Mouse (Mus musculus): ENCODE results near the gene Mnd1. TPM values are rescaled to one million over a fixed set of nuclear protein-coding genes. Genes with fewer than 3 reads are reported as not detected.

The Mnd1 gene
- polyA plus RNA-seq, 1 experiment from 2014 or later: 12.1 TPM

DNA sequence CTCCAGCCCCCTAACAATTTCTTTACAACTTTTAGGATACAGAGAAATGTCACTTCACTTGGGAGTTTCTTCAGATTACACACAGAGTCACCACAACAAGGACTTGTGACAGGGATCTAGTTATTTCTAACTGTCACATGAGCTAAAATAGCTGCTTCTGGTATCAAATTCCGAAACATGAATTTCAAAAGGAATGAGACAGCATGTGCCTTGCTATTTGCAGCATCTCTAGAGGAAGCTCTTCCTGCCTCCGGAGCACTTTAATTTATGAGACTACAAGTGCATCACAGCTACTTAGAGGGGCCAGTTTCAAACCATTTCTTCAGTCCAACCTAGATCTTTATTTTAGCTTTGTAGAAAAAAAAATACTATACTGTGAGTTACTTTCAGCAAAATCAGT lies 28.2 kb downstream of the Mnd1 start:
- DNase-seq (ENCODE audit: low spot score) (no peak), ATAC-seq (replicated peaks; ENCODE audit: low FRiP score) (no peak)
- Histone ChIP-seq H3K4me1 (replicated peaks; ENCODE audit: control insufficient read depth, insufficient read depth, low read length) (no peaks in the 10 kb centered on the region), H3K4me3 (ENCODE audit: low read depth, low read length) (no peak overlapping the region), H3K4me2 (ENCODE audit: low read depth, low read length, severe bottlenecking) (no peak overlapping the region), H3K27ac (ENCODE audit: low read depth, low read length) (no peak overlapping the region), H3K9ac (ENCODE audit: low read length) (no peak overlapping the region), H3K9me3 (ENCODE audit: control insufficient read depth, low read length) (no peaks in the 10 kb centered on the region), H3K36me3 (ENCODE audit: control insufficient read depth, insufficient read depth, low read length) (no peaks in the 10 kb centered on the region), H3K27me3 (ENCODE audit: control insufficient read depth, insufficient read depth, low read length) (no peaks in the 10 kb centered on the region)
- WGBS: 85% methylated on average over 2 of the region's 2 CpGs

DNA sequence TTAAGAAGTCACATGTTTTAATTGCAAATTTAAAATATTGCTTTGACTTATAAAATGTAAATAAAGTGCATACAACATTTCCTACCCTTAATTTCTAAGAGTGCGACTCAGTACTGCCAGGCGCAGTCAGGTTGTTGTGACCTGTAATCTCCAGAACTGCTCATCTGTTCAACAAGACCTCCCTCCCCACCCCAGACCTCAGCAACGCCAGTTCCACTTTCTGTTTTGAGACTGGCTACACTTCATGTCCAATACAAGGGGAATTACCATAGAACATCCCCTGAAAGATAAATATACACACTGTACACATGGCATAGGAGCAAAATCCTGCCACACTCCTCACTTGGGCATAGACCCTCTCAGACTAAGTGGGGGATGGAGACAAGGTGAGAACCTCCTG lies 28.9 kb downstream of the Mnd1 start:
- Histone ChIP-seq H3K4me1 (replicated peaks; ENCODE audit: control insufficient read depth, insufficient read depth, low read length) (no peaks in the 10 kb centered on the region), H3K4me3 (ENCODE audit: low read depth, low read length) (no peak overlapping the region), H3K27ac (ENCODE audit: low read depth, low read length) (no peak overlapping the region), H3K36me3 (ENCODE audit: control insufficient read depth, insufficient read depth, low read length) (no peaks in the 10 kb centered on the region), H3K4me2 (ENCODE audit: low read depth, low read length, severe bottlenecking) (no peak overlapping the region), H3K9me3 (ENCODE audit: control insufficient read depth, low read length) (no peaks in the 10 kb centered on the region), H3K9ac (ENCODE audit: low read length) (no peak overlapping the region), H3K27me3 (ENCODE audit: control insufficient read depth, insufficient read depth, low read length) (no peaks in the 10 kb centered on the region)
- ATAC-seq (replicated peaks; ENCODE audit: low FRiP score): no peak
- WGBS: 85% methylated on average over 3 of the region's 3 CpGs
- DNase-seq (ENCODE audit: low spot score): no peak

DNA sequence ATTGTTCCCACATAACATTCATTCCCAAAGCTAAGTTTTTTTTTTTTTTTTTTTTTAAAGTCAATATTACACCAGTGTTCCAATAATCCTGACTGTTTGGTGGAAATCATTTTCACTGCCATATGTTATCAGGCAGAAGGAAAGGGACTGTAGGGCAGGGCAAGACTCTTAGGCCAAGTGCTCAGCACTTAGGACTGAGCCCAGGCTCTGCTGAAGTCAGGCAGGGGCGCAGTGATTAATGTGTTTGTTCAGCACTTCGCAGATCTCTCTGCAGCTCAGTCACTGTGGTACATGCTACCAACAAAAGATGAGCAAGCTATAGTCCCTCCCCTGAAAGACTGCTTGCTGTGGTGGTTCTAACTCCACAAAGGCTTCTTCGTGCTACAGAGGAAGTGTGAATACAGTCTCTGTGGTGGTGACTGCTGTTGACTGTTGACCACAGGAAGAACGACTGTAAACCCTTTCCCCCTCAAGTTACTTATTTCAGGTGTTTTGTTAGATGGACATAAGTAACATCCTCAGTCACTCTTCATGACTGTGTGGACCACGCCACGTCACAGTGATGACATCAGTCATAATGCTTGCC lies 29.8 kb downstream of the Mnd1 start:
- Histone ChIP-seq H3K4me3 (ENCODE audit: low read depth, low read length) (no peak overlapping the region), H3K4me1 (replicated peaks; ENCODE audit: control insufficient read depth, insufficient read depth, low read length) (no peaks in the 10 kb centered on the region), H3K4me2 (ENCODE audit: low read depth, low read length, severe bottlenecking) (no peak overlapping the region), H3K9me3 (ENCODE audit: control insufficient read depth, low read length) (no peaks in the 10 kb centered on the region), H3K9ac (ENCODE audit: low read length) (no peak overlapping the region), H3K27ac (ENCODE audit: low read depth, low read length) (no peak overlapping the region), H3K36me3 (ENCODE audit: control insufficient read depth, insufficient read depth, low read length) (no peaks in the 10 kb centered on the region), H3K27me3 (ENCODE audit: control insufficient read depth, insufficient read depth, low read length) (no peaks in the 10 kb centered on the region)
- 78% methylated on average over 6 of the region's 6 CpGs for WGBS
- no peak for DNase-seq (ENCODE audit: low spot score)
- no peak for ATAC-seq (replicated peaks; ENCODE audit: low FRiP score)

DNA sequence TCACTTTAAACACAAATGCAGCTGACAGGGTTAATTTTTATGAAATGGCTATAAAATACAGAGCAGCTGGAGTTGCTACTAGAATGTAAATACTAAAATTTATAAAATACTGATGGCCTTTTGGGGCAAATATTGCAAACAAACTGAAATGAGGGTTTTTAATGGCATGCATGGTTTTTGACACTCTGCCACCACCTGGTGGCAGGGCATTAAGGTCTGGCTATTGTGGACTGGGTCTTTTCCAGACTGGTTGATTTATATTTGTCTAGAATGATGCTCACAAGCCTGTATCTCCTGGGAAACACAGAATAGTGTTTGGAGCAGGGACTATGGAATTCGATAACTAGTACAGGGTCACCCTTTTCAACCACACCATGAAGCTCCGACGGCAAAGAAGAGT lies 32.1 kb downstream of the Mnd1 start:
- H3K27me3 ChIP-seq (ENCODE audit: control insufficient read depth, insufficient read depth, low read length): no peaks in the 10 kb centered on the region
- WGBS: 80% methylated on average over 3 of the region's 3 CpGs

DNA sequence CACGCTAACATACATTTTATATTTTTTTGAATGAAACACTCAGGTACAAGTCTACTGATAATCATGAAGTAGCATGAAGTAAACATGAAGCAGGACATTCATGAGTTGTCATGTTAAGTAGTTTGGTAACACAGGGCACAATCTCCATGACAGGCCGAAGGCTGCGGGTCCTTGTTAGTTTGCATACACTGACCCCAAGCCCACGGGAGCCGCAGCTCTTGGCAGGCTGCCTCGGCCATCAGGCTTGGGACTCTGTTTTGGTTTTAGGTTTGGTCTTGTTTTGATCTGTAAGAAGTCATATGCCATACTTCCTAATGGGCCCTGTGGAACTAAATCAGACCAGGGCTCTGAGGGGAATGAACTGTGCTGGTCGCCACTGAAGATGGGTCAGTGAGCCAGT lies 36.9 kb downstream of the Mnd1 start:
- Histone ChIP-seq H3K36me3 (ENCODE audit: control insufficient read depth, insufficient read depth, low read length) (no peaks in the 10 kb centered on the region), H3K27ac (ENCODE audit: low read depth, low read length) (no peak overlapping the region), H3K9ac (ENCODE audit: low read length) (no peak overlapping the region), H3K4me3 (ENCODE audit: low read depth, low read length) (no peak overlapping the region), H3K4me2 (ENCODE audit: low read depth, low read length, severe bottlenecking) (no peak overlapping the region), H3K4me1 (replicated peaks; ENCODE audit: control insufficient read depth, insufficient read depth, low read length) (no peaks in the 10 kb centered on the region), H3K9me3 (ENCODE audit: control insufficient read depth, low read length) (no peaks in the 10 kb centered on the region), H3K27me3 (ENCODE audit: control insufficient read depth, insufficient read depth, low read length) (no peaks in the 10 kb centered on the region)
- 84% methylated on average over 7 of the region's 7 CpGs for WGBS
- DNase-seq (ENCODE audit: low spot score) (no peak), ATAC-seq (replicated peaks; ENCODE audit: low FRiP score) (no peak)

More for the DNA sequence above, 32.1 kb downstream of the Mnd1 start:
- H3K27ac ChIP-seq (ENCODE audit: low read depth, low read length): no peak overlapping the region
- H3K4me3 ChIP-seq (ENCODE audit: low read depth, low read length): no peak overlapping the region
- H3K9me3 ChIP-seq (ENCODE audit: control insufficient read depth, low read length): no peaks in the 10 kb centered on the region
- no peak overlapping the region for H3K4me2 ChIP-seq (ENCODE audit: low read depth, low read length, severe bottlenecking)
- H3K4me1 ChIP-seq (replicated peaks; ENCODE audit: control insufficient read depth, insufficient read depth, low read length): no peaks in the 10 kb centered on the region
- H3K9ac ChIP-seq (ENCODE audit: low read length): no peak overlapping the region
- no peaks in the 10 kb centered on the region for H3K36me3 ChIP-seq (ENCODE audit: control insufficient read depth, insufficient read depth, low read length)
- DNase-seq (ENCODE audit: low spot score) (no peak), ATAC-seq (replicated peaks; ENCODE audit: low FRiP score) (no peak)

DNA sequence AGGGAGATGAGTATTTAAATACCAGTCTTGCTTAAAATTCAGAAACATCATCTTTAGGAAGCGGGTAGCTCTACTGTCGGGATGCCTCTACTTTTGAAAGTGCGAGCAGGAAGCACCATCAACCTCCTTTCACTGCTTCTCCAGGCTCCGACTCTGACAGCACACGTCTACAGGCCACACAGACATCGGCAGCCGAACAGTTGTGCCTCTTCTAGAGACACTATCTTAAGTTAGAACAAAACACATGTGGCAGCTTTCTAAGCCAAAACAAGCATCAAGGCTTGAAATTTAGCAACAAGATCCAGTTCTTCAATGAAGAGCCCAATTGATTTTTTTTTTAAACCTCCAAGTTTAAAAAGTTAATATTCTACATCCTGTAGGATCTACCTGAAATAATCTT lies 37.4 kb downstream of the Mnd1 start:
- H3K9me3 ChIP-seq (ENCODE audit: control insufficient read depth, low read length): no peaks in the 10 kb centered on the region
- no peak overlapping the region for H3K9ac ChIP-seq (ENCODE audit: low read length)
- DNase-seq (ENCODE audit: low spot score): no peak
- ATAC-seq (replicated peaks; ENCODE audit: low FRiP score): no peak
- no peaks in the 10 kb centered on the region for H3K4me1 ChIP-seq (replicated peaks; ENCODE audit: control insufficient read depth, insufficient read depth, low read length)
- H3K27ac ChIP-seq (ENCODE audit: low read depth, low read length): no peak overlapping the region
- WGBS: 88% methylated on average over 7 of the region's 7 CpGs
- H3K27me3 ChIP-seq (ENCODE audit: control insufficient read depth, insufficient read depth, low read length): no peaks in the 10 kb centered on the region
- no peaks in the 10 kb centered on the region for H3K36me3 ChIP-seq (ENCODE audit: control insufficient read depth, insufficient read depth, low read length)
- no peak overlapping the region for H3K4me3 ChIP-seq (ENCODE audit: low read depth, low read length)
- no peak overlapping the region for H3K4me2 ChIP-seq (ENCODE audit: low read depth, low read length, severe bottlenecking)

DNA sequence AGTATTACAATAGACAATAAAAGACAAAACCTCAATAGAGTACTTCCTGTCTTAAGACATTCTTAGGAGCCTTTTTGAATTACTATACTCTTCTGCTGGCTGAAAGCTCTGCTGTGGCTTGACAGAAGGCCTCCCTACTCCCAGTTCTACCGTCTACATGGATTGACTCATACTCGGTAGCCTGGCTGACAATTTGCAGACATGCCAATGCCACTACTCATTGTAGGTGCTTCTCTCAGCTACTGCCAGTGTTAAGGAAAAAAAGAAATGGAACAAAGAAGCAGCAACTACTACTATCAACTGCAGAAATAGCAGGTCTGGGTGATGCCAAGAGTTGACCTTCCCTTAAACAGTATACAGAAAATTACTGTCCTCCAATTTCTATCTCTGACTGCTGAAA lies 47.0 kb downstream of the Mnd1 start:
- no peak overlapping the region for H3K9ac ChIP-seq (ENCODE audit: low read length)
- WGBS: 81% methylated on average over 2 of the region's 2 CpGs

DNA sequence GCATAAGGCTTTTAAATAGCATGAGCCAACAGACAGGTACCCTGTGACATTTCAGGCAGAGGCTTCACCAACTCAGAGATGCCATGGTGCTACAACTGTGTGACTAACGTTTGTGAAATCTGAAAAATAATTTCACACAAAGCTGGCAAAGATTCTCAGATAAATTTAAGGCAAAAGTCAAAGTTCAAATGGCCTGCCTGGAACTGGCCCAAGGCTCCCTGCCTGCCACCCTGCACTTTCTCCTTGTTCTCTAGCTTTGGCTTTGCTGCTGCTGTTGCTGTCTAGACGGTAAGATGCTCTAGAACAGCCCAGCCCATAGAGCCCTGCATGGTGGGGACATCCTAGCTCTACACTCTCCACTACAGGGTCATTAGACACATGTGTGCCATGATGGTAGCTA lies 49.5 kb downstream of the Mnd1 start:
- H3K27ac ChIP-seq (ENCODE audit: low read depth, low read length): no peak overlapping the region
- no peak overlapping the region for H3K4me3 ChIP-seq (ENCODE audit: low read depth, low read length)
- H3K4me1 ChIP-seq (replicated peaks; ENCODE audit: control insufficient read depth, insufficient read depth, low read length): no peaks in the 10 kb centered on the region
- H3K9me3 ChIP-seq (ENCODE audit: control insufficient read depth, low read length): no peaks in the 10 kb centered on the region
- WGBS: 79% methylated on average over 2 of the region's 2 CpGs
- ATAC-seq (replicated peaks; ENCODE audit: low FRiP score) (no peak), DNase-seq (ENCODE audit: low spot score) (no peak)
- H3K36me3 ChIP-seq (ENCODE audit: control insufficient read depth, insufficient read depth, low read length): no peaks in the 10 kb centered on the region
- no peak overlapping the region for H3K9ac ChIP-seq (ENCODE audit: low read length)
- no peak overlapping the region for H3K4me2 ChIP-seq (ENCODE audit: low read depth, low read length, severe bottlenecking)
- H3K27me3 ChIP-seq (ENCODE audit: control insufficient read depth, insufficient read depth, low read length): no peaks in the 10 kb centered on the region

More for the DNA sequence above, 47.0 kb downstream of the Mnd1 start:
- Histone ChIP-seq H3K27ac (ENCODE audit: low read depth, low read length) (no peak overlapping the region), H3K4me3 (ENCODE audit: low read depth, low read length) (no peak overlapping the region), H3K4me1 (replicated peaks; ENCODE audit: control insufficient read depth, insufficient read depth, low read length) (no peaks in the 10 kb centered on the region), H3K4me2 (ENCODE audit: low read depth, low read length, severe bottlenecking) (no peak overlapping the region), H3K36me3 (ENCODE audit: control insufficient read depth, insufficient read depth, low read length) (no peaks in the 10 kb centered on the region), H3K9me3 (ENCODE audit: control insufficient read depth, low read length) (no peaks in the 10 kb centered on the region), H3K27me3 (ENCODE audit: control insufficient read depth, insufficient read depth, low read length) (no peaks in the 10 kb centered on the region)
- ATAC-seq (replicated peaks; ENCODE audit: low FRiP score) (no peak), DNase-seq (ENCODE audit: low spot score) (no peak)

DNA sequence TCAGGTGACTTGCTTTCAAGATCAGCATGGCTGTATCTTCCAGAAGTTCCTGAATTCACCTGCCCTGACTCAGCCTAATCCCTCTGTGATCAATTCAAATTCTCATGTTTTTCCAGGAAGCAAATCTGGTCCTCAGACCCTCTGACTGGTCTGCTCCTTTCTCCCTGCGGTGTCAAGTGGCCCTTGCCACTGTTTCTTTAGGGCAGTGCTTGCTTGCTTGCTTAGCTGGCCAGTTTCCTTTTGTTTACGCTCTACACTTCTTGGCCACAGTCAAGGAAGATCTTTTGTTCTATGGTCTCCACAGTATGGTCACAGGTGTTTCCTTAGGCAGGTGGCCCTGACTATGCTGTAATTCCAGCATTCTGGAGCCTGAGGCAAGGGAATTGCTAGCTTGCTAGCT lies 52.0 kb downstream of the Mnd1 start:
- H3K27me3 ChIP-seq (ENCODE audit: control insufficient read depth, insufficient read depth, low read length): no peaks in the 10 kb centered on the region
- no peak overlapping the region for H3K9ac ChIP-seq (ENCODE audit: low read length)
- no peak overlapping the region for H3K4me3 ChIP-seq (ENCODE audit: low read depth, low read length)
- H3K4me1 ChIP-seq (replicated peaks; ENCODE audit: control insufficient read depth, insufficient read depth, low read length): no peaks in the 10 kb centered on the region
- H3K4me2 ChIP-seq (ENCODE audit: low read depth, low read length, severe bottlenecking): no peak overlapping the region
- no peaks in the 10 kb centered on the region for H3K36me3 ChIP-seq (ENCODE audit: control insufficient read depth, insufficient read depth, low read length)
- DNase-seq (ENCODE audit: low spot score): no peak
- no peak overlapping the region for H3K27ac ChIP-seq (ENCODE audit: low read depth, low read length)
- ATAC-seq (replicated peaks; ENCODE audit: low FRiP score): no peak
- H3K9me3 ChIP-seq (ENCODE audit: control insufficient read depth, low read length): no peaks in the 10 kb centered on the region
- 82% methylated on average over 2 of the region's 2 CpGs for WGBS
